Mouse (Mus musculus): ENCODE data around the gene Rit1. TPM values are rescaled to one million over a fixed set of nuclear protein-coding genes. Genes with fewer than 3 reads are reported as not detected.
A peak's percentile ranks its signal among the peaks of the same experiment; 100 is the strongest.
"Not testable (repeated sequence)": the region's sequence is repeated elsewhere in the genome, so short reads cannot be mapped to it uniquely, and the experiment has no call there.

The Rit1 gene
- total and polyA plus RNA-seq, 3 experiments = 18.4 to 28.7 (median 23.7) TPM

DNA sequence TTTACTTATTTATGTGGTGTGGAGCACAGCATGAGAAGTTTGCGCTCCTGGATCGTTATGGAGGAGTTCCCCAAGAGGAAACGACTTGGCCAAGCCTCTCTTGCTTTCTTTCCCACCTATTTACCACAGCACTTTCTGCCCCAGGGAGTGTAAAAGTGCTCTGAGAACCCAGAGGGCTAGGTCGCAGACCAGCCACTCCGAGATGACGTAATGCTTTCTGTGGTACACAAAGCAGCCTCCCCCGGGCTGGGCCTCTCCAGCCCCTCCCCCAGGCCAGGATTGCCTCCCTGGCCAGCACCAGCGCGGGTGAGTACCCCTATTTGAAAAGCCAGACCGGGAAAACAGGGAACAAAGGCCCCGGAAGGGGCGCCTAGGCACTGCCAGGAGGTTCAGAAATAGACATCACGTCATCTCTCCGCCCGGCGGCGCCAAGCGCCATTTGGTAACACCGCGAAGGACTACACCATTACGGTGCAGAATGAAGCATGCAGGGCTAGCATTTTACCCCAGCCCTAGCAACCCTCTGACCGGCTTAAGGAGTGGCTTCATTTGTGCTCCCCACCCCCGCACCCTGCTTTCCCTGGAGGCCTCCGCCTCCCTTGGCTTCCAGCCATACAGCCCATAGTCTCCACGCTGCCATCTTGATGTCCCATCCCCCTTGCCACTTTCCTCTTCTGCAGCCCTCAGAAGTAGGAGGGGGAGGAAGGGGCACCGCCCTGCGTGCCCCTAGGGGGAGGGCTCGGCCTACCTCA is 54.7 kb downstream of the Rit1 start:
- peak overlapping the region; percentile 34 to 68 (median 40) for H3K4me3 ChIP-seq (replicated peaks in 1 of 3; ENCODE audit: low read depth in 2 of 3, low read length in 2 of 3, poor library complexity in 1 of 3)
- peak overlapping the region; percentile 84 for H3K27ac ChIP-seq (ENCODE audit: insufficient read depth, low read depth)
- peak; percentile 56 for DNase-seq (ENCODE audit: extremely low read depth)
- H3K27me3 ChIP-seq (replicated peaks); H3K36me3 ChIP-seq (replicated peaks in 1 of 2; ENCODE audit: control insufficient read depth in 1 of 2, insufficient read depth in 1 of 2, low read length in 1 of 2); H3K9me3 ChIP-seq (replicated peaks; ENCODE audit: low read length); dilution Hi-C loops (cut with MboI; ENCODE audit: extremely low pct_ligation_motif_present, extremely low pct_unique_long_range_greater_than_20kb, low sequenced_read_pairs); H3K4me1 ChIP-seq (ENCODE audit: control insufficient read depth in 1 of 2, insufficient read depth in 2 of 2); in situ Hi-C loops (cut with MboI; ENCODE audit: low pct_ligation_motif_present, low pct_unique_long_range_greater_than_20kb, low sequenced_read_pairs): not testable (repeated sequence)
- H3K9ac ChIP-seq (ENCODE audit: insufficient read depth, low read depth) = peak overlapping the region; percentile 61; the same call in 1 of the 2 replicates
- TF ChIP-seq MXI1 (IDR thresholded peaks at IDR 0.05; ENCODE audit: low read depth, low read length) (0 out of 2 replicates have a peak, but pooled peaks have one; percentile 29), JUN (IDR thresholded peaks at IDR 0.05; ENCODE audit: insufficient read depth, low read depth, low read length) (peak; percentile 31; the same call in 1 of the 2 replicates), POLR2A (IDR thresholded peaks at IDR 0.05; ENCODE audit: low read depth, low read length) (0 out of 2 replicates have a peak, but pooled peaks have one; percentile 27), MEF2A (IDR thresholded peaks at IDR 0.05; ENCODE audit: borderline replicate concordance, low read depth, low read length) (0 out of 2 replicates have a peak, but pooled peaks have one; percentile 8)
- H3K4me2 ChIP-seq (ENCODE audit: insufficient read depth, low read depth, poor library complexity, severe bottlenecking) = peak overlapping the region; percentile 83
- H3K79me2 ChIP-seq (replicated peaks; ENCODE audit: control insufficient read depth, extremely low read depth, insufficient read depth, poor library complexity, severe bottlenecking) = peaks cover 10% of the 10 kb centered on the region

DNA sequence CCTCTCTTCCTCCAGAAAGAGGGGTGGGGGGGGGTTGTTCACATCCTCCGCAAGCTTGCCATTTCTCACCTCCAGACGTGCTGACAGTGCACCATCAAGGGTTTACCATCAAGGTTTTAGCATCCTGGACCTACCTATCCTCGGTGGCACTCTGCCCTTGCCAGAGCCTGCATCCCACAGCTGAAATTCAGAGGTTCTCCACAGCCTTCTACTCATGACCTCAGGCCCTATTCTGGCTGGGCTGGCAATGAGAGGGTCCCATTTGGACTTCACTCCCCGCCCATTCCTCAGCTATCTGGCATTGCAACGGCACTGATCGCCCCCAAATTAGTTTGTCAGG is 55.3 kb downstream of the Rit1 start:
- peak overlapping the region; percentile 84 for H3K27ac ChIP-seq (ENCODE audit: insufficient read depth, low read depth)
- H3K36me3 ChIP-seq (replicated peaks in 1 of 2; ENCODE audit: control insufficient read depth in 1 of 2, insufficient read depth in 1 of 2, low read length in 1 of 2); H3K4me1 ChIP-seq (ENCODE audit: control insufficient read depth in 1 of 2, insufficient read depth in 2 of 2); in situ Hi-C loops (cut with MboI; ENCODE audit: low pct_ligation_motif_present, low pct_unique_long_range_greater_than_20kb, low sequenced_read_pairs); dilution Hi-C loops (cut with MboI; ENCODE audit: extremely low pct_ligation_motif_present, extremely low pct_unique_long_range_greater_than_20kb, low sequenced_read_pairs); H3K27me3 ChIP-seq (replicated peaks); DNase-seq (ENCODE audit: extremely low read depth); H3K9me3 ChIP-seq (replicated peaks; ENCODE audit: low read length): not testable (repeated sequence)
- peaks cover 10% of the 10 kb centered on the region for H3K79me2 ChIP-seq (replicated peaks; ENCODE audit: control insufficient read depth, extremely low read depth, insufficient read depth, poor library complexity, severe bottlenecking)
- peak overlapping the region; percentile 34 to 68 (median 40) for H3K4me3 ChIP-seq (replicated peaks in 1 of 3; ENCODE audit: low read depth in 2 of 3, low read length in 2 of 3, poor library complexity in 1 of 3)
- peak overlapping the region; percentile 61; the same call in 1 of the 2 replicates for H3K9ac ChIP-seq (ENCODE audit: insufficient read depth, low read depth)
- peak overlapping the region; percentile 83 for H3K4me2 ChIP-seq (ENCODE audit: insufficient read depth, low read depth, poor library complexity, severe bottlenecking)

DNA sequence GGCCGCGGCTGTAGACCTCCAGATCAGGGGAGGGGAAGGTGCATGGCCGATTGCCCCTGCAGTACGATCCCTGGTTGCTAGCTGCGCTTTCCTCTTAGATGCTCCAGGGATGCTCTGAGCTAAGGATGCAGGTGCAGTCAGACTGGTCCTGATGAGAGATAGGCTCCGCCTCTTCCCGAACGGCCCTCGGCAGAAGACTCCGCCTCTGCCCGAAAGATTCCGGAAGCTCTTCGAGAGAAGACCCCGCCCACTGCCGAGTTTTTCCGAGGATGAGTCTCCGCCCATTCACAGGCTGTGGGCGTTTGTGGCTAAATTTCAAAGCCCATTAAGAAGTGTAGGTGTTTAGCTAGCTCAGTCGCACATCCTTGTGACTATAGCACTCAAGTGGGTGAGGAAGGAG is 55.8 kb downstream of the Rit1 start:
- Histone ChIP-seq H3K4me2 (ENCODE audit: insufficient read depth, low read depth, poor library complexity, severe bottlenecking) (peak overlapping the region; percentile 43; the same call in 1 of the 2 replicates), H3K79me2 (replicated peaks; ENCODE audit: control insufficient read depth, extremely low read depth, insufficient read depth, poor library complexity, severe bottlenecking) (peaks cover 10% of the 10 kb centered on the region)
- H3K36me3 ChIP-seq (replicated peaks in 1 of 2; ENCODE audit: control insufficient read depth in 1 of 2, insufficient read depth in 1 of 2, low read length in 1 of 2); H3K27ac ChIP-seq (ENCODE audit: insufficient read depth, low read depth); H3K4me3 ChIP-seq (replicated peaks in 1 of 3; ENCODE audit: low read depth in 2 of 3, low read length in 2 of 3, poor library complexity in 1 of 3); H3K4me1 ChIP-seq (ENCODE audit: control insufficient read depth in 1 of 2, insufficient read depth in 2 of 2); H3K9me3 ChIP-seq (replicated peaks; ENCODE audit: low read length); in situ Hi-C loops (cut with MboI; ENCODE audit: low pct_ligation_motif_present, low pct_unique_long_range_greater_than_20kb, low sequenced_read_pairs); dilution Hi-C loops (cut with MboI; ENCODE audit: extremely low pct_ligation_motif_present, extremely low pct_unique_long_range_greater_than_20kb, low sequenced_read_pairs); H3K9ac ChIP-seq (ENCODE audit: insufficient read depth, low read depth); H3K27me3 ChIP-seq (replicated peaks): not testable (repeated sequence)
- DNase-seq (ENCODE audit: extremely low read depth) = peak; percentile 85
- peak; percentile 71 for TF ChIP-seq ELF1 (IDR thresholded peaks at IDR 0.05; ENCODE audit: low read depth, low read length)

GRCm38 (mm10) chr3:88773163-88773562 is 56.5 kb downstream of the Rit1 start:
- H3K9me3 ChIP-seq (replicated peaks; ENCODE audit: low read length); dilution Hi-C loops (cut with MboI; ENCODE audit: extremely low pct_ligation_motif_present, extremely low pct_unique_long_range_greater_than_20kb, low sequenced_read_pairs); H3K27me3 ChIP-seq (replicated peaks); H3K4me3 ChIP-seq (replicated peaks in 1 of 3; ENCODE audit: low read depth in 2 of 3, low read length in 2 of 3, poor library complexity in 1 of 3); H3K36me3 ChIP-seq (replicated peaks in 1 of 2; ENCODE audit: control insufficient read depth in 1 of 2, insufficient read depth in 1 of 2, low read length in 1 of 2); DNase-seq (ENCODE audit: extremely low read depth); H3K27ac ChIP-seq (ENCODE audit: insufficient read depth, low read depth); in situ Hi-C loops (cut with MboI; ENCODE audit: low pct_ligation_motif_present, low pct_unique_long_range_greater_than_20kb, low sequenced_read_pairs); H3K4me1 ChIP-seq (ENCODE audit: control insufficient read depth in 1 of 2, insufficient read depth in 2 of 2): not testable (repeated sequence)
- peaks cover 12% of the 10 kb centered on the region for H3K79me2 ChIP-seq (replicated peaks; ENCODE audit: control insufficient read depth, extremely low read depth, insufficient read depth, poor library complexity, severe bottlenecking)
- H3K9ac ChIP-seq (ENCODE audit: insufficient read depth, low read depth) = peak overlapping the region; percentile 56
- peak overlapping the region; percentile 61 for H3K4me2 ChIP-seq (ENCODE audit: insufficient read depth, low read depth, poor library complexity, severe bottlenecking)

Data from CH12.LX (cell line).